Mouse (Mus musculus) right cerebral cortex, postnatal 36 days (tissue): ENCODE measurements around the gene Gng7.

Experiments used
- DNase-seq, 2 experiments: peaks; one replicate each; pipeline ENCODE4 v3.0.0; 2022; ENCODE audit warnings: low spot score in 2 of 2, mixed read lengths in 1 of 2

The Gng7 gene

DNA sequence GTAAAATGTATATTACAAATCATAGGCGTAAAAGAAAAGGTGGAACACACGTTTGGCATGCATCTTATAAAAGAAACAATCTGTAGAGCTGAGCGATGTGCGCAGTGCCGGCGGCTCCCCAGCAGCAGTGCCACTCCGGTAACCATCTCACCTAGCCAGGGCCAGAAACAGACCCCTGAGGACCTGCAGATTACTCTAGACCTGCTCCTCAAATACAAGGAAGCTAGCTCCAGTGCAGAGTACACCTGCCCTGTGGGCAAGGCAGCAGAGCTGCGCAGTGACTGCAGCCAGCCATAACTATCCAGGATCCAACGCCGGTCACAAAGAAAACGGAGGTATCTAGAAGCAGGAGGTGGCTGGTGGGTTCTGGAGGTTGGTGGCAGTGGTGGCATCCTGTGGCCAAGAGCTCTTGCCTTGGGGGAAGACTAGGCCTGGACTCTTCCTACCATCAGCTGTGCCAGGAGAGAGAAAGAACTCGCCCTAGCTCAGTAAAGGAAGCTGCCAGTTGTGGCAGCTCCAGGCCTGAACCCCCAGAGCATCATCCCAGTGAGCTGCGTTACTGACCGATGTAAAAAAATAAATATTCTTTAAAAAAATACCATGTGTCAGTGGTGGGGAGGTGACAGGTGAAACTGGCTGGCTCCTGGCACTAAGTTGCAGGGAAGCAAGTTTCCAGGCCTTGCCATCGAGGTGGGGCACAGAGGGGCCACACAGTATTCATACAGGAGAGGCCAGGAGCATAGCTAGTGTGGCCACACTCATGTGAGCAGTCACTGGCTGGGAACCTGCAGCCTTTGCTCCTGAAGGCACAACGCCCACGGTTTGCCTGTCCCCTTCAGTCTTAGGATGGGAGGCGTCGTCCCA is 113.1 kb downstream of the Gng7 start:
- no peak for DNase-seq

GRCm38 (mm10) chr10:80900318-80901247 is 114.2 kb downstream of the Gng7 start, which contains the start of gene Timm13:
TSS of gene Timm13 (minus strand) at chr10:80900969.
- peak; percentile 100 for DNase-seq

DNA sequence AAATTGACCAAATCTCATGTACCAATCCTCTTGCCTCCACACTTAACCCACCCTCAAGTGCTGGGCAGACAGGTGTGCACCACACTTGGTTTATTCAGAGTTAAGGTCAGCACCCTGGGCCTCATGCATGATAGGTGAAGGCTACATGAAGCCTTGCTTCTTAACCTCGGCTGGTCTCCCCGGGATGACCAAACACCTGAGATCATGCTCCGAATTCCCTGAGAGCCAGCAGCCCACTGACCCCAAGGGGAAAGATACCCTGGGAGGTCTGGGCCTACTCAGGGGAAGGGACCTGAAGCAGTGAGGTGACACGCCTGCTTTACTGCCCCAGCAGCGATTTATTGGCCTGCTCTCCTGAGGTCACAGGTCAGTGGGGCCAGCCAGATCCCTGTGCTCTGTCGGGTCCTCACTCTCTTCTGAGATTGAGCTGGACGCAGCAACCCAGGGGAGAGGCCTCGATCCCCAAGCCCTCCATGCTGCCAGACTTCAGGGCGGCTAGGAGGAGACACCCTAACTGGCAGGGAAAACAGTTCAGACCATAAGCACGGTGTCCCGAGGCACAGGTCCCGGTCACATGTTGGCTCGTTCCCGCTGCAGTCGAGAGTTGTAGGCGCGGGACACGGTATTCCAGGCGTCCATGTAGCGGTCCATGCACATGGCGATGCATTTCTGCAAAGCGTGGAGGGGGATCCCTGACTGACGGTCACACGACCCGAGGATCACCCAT is 115.0 kb downstream of the Gng7 start:
- DNase-seq: no peak

DNA sequence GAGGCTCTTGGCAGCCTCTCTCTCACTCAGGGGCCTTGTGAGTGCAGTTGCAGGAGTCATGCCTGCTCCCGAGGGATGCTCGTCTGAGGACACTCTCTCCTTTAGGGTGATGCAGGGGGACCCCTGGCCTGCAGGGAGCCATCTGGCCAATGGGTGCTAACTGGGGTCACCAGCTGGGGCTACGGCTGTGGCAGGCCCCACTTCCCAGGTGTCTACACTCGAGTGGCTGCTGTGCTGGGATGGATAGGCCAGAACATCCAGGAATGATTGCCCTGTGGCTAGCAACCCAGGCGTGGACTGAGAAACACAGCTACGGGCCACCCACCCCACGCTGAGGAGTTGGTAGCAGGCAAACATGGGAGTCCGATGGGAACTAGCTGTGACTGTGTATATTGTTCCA is 115.7 kb downstream of the Gng7 start:
- DNase-seq: no peak
